Mouse (Mus musculus): ENCODE results near the gene Tmem185b. TPM values are rescaled to one million over a fixed set of nuclear protein-coding genes. Genes with fewer than 3 reads are reported as not detected.

Gene Tmem185b
- total and polyA plus RNA-seq, 3 experiments: 14.8 to 15.8 (median 15.1) TPM

DNA sequence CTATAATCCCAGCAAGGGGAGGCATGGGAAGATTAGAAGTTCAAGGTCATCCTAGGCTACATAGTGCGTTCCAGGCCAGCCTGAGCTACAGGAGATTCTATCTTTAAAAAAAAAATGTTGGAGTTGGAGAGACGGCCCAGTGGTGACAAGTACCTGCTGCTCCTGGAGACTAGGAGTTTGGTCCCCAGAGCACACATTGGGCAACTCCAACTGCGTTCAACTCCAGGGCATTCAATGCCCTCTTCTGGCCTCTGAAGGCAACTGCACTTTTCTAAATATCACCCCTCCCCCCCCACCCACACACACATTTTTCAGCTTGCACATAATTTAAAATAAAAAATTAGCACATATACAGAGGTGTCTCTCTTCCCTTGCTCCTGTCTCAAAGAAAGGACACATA lies 43.1 kb upstream of the Tmem185b start:
- no peak overlapping the region for H3K9ac ChIP-seq (ENCODE audit: low read depth, low read length)
- DNase-seq: no peak
- H3K4me3 ChIP-seq: no peak overlapping the region
- no peaks in the 10 kb centered on the region for H3K27me3 ChIP-seq (ENCODE audit: control insufficient read depth, insufficient read depth, low read length)
- H3K4me1 ChIP-seq (ENCODE audit: control insufficient read depth, insufficient read depth, low read length): peaks cover 6% of the 10 kb centered on the region
- intact Hi-C loops (cut with DNase I): no loop called here
- WGBS: 75% methylated on average over 3 of the region's 3 CpGs
- H3K79me2 ChIP-seq (replicated peaks; ENCODE audit: control insufficient read depth, insufficient read depth, low read length): peaks cover 6% of the 10 kb centered on the region; the same call in 1 of the 2 replicates
- H3K27ac ChIP-seq: no peak overlapping the region
- no peak for TF ChIP-seq POLR2A (IDR thresholded peaks at IDR 0.05; ENCODE audit: insufficient read depth, low read depth, low read length)
- peak; percentile 63 for TF ChIP-seq CTCF (IDR thresholded peaks at IDR 0.05)
- no peaks in the 10 kb centered on the region for H3K36me3 ChIP-seq (ENCODE audit: control insufficient read depth, insufficient read depth, low read length)

GRCm38 (mm10) chr1:119484457-119484856 lies 41.5 kb upstream of the Tmem185b start:
- no peak for DNase-seq
- peaks cover 2% of the 10 kb centered on the region; the same call in 1 of the 2 replicates for H3K36me3 ChIP-seq (ENCODE audit: control insufficient read depth, insufficient read depth, low read length)
- TF ChIP-seq CTCF (IDR thresholded peaks at IDR 0.05) (peak; percentile 72), EP300 (IDR thresholded peaks at IDR 0.05; ENCODE audit: insufficient read depth, low read depth, low read length) (0 out of 2 replicates have a peak, but pooled peaks have one; percentile 20), POLR2A (IDR thresholded peaks at IDR 0.05; ENCODE audit: insufficient read depth, low read depth, low read length) (no peak)
- peaks cover 10% of the 10 kb centered on the region for H3K4me1 ChIP-seq (ENCODE audit: control insufficient read depth, insufficient read depth, low read length)
- no peaks in the 10 kb centered on the region for H3K27me3 ChIP-seq (ENCODE audit: control insufficient read depth, insufficient read depth, low read length)
- H3K9ac ChIP-seq (ENCODE audit: low read depth, low read length): no peak overlapping the region
- intact Hi-C loops (cut with DNase I): no loop called here
- peaks cover 6% of the 10 kb centered on the region; the same call in 1 of the 2 replicates for H3K79me2 ChIP-seq (replicated peaks; ENCODE audit: control insufficient read depth, insufficient read depth, low read length)
- H3K4me3 ChIP-seq: no peak overlapping the region
- H3K27ac ChIP-seq: no peak overlapping the region
- 33% methylated on average over 3 of the region's 3 CpGs for WGBS

DNA sequence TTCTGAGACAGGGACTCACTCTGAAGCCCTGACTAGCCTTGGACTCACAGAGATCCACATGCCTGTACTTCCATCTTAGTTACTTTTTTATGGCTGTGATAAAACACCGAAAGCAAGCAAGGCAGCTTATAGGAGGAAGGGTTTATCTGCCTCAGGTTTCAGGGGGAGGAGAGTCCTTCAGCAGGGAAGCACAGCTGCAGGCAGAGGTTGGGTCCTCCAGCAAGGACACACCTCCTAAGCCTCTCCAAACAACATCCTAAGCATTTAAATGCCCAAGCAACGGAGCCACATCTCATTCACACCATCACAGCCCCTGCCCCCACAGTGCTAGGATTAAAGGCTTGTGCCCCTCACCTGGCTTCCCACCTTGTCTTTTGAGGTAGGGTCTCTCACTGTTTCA lies 40.1 kb upstream of the Tmem185b start:
- WGBS: 54% methylated on average over 2 of the region's 2 CpGs
- Histone ChIP-seq H3K4me1 (ENCODE audit: control insufficient read depth, insufficient read depth, low read length) (peaks cover 10% of the 10 kb centered on the region), H3K27ac (no peak overlapping the region), H3K27me3 (ENCODE audit: control insufficient read depth, insufficient read depth, low read length) (no peaks in the 10 kb centered on the region), H3K79me2 (replicated peaks; ENCODE audit: control insufficient read depth, insufficient read depth, low read length) (peaks cover 6% of the 10 kb centered on the region; the same call in 1 of the 2 replicates), H3K9ac (ENCODE audit: low read depth, low read length) (no peak overlapping the region), H3K36me3 (ENCODE audit: control insufficient read depth, insufficient read depth, low read length) (peaks cover 2% of the 10 kb centered on the region; the same call in 1 of the 2 replicates), H3K4me3 (no peak overlapping the region)
- TF ChIP-seq CTCF (IDR thresholded peaks at IDR 0.05): no peak
- TF ChIP-seq EP300 (IDR thresholded peaks at IDR 0.05; ENCODE audit: insufficient read depth, low read depth, low read length): no peak
- no peak for TF ChIP-seq POLR2A (IDR thresholded peaks at IDR 0.05; ENCODE audit: insufficient read depth, low read depth, low read length)
- intact Hi-C loops (cut with DNase I): no loop called here
- no peak for DNase-seq

DNA sequence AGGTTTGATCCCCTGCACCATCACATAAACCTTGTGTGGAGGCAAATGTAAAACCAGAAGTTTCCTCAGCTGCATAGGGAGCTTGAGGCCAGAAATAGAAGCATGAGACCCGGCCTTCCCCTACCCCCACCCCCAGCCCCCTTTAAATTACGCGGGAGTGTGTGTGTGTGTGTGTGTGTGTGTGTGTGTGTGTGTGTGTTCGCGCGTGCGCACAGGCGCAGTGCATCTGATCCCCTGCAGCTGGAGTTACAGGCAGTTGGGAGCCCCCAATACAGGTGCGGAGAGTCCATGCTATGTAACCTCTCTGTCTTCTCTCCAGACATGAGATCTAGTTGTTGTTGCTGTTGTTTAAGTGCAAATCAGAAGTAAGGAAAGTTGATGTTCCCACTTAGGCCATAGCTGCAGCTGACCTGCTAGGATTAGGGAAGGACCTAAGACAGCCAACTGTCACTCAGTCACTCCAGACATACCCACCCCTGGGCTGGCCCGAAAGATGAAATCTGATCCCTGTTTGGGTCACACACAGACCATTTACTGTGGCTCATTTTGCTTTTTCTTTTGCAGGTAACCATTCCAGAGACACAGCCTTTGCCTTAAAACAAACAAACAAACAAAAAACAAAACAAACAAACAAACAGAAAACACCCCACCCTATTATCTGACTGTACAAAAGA lies 37.9 kb upstream of the Tmem185b start:
- Histone ChIP-seq H3K9ac (ENCODE audit: low read depth, low read length) (no peak overlapping the region), H3K4me1 (ENCODE audit: control insufficient read depth, insufficient read depth, low read length) (peaks cover 13% of the 10 kb centered on the region), H3K27me3 (ENCODE audit: control insufficient read depth, insufficient read depth, low read length) (no peaks in the 10 kb centered on the region), H3K4me3 (no peak overlapping the region), H3K79me2 (replicated peaks; ENCODE audit: control insufficient read depth, insufficient read depth, low read length) (peaks cover 4% of the 10 kb centered on the region; the same call in 1 of the 2 replicates), H3K27ac (no peak overlapping the region), H3K36me3 (ENCODE audit: control insufficient read depth, insufficient read depth, low read length) (peaks cover 2% of the 10 kb centered on the region; the same call in 1 of the 2 replicates)
- intact Hi-C loops (cut with DNase I): no loop called here
- TF ChIP-seq POLR2A (IDR thresholded peaks at IDR 0.05; ENCODE audit: insufficient read depth, low read depth, low read length) (no peak), EP300 (IDR thresholded peaks at IDR 0.05; ENCODE audit: insufficient read depth, low read depth, low read length) (no peak), CTCF (IDR thresholded peaks at IDR 0.05) (no peak)
- 45% methylated on average over 10 of the region's 10 CpGs for WGBS
- DNase-seq: no peak

- H3K4me1 ChIP-seq (ENCODE audit: control insufficient read depth, insufficient read depth, low read length): peaks cover 25% of the 10 kb centered on the region
- TF ChIP-seq EP300 (IDR thresholded peaks at IDR 0.05; ENCODE audit: insufficient read depth, low read depth, low read length) (no peak), POLR2A (IDR thresholded peaks at IDR 0.05; ENCODE audit: insufficient read depth, low read depth, low read length) (no peak), CTCF (IDR thresholded peaks at IDR 0.05) (no peak)
- H3K9ac ChIP-seq (ENCODE audit: low read depth, low read length): no peak overlapping the region
- no peak for DNase-seq
- H3K27ac ChIP-seq: no peak overlapping the region
- intact Hi-C loops (cut with DNase I): loop anchor here (5.0 kb wide), 1 partner anchor 37 kb away; the partner anchor contains the start of gene Tmem185b
- H3K27me3 ChIP-seq (ENCODE audit: control insufficient read depth, insufficient read depth, low read length): no peaks in the 10 kb centered on the region
- 91% methylated on average over 7 of the region's 7 CpGs for WGBS
- peaks cover 4% of the 10 kb centered on the region for H3K79me2 ChIP-seq (replicated peaks; ENCODE audit: control insufficient read depth, insufficient read depth, low read length)
- peaks cover 2% of the 10 kb centered on the region; the same call in 1 of the 2 replicates for H3K36me3 ChIP-seq (ENCODE audit: control insufficient read depth, insufficient read depth, low read length)
- no peak overlapping the region for H3K4me3 ChIP-seq
Observed at GRCm38 (mm10) chr1:119490765-119491164, 35.2 kb upstream of the Tmem185b start.

GRCm38 (mm10) chr1:119492097-119492496 lies 33.9 kb upstream of the Tmem185b start:
- Histone ChIP-seq H3K79me2 (replicated peaks; ENCODE audit: control insufficient read depth, insufficient read depth, low read length) (peaks cover 2% of the 10 kb centered on the region), H3K9ac (ENCODE audit: low read depth, low read length) (peak overlapping the region; percentile 9), H3K27ac (peak overlapping the region; percentile 56), H3K4me3 (0 out of 2 replicates have a peak overlapping the region, but pooled peaks have one; percentile 9), H3K27me3 (ENCODE audit: control insufficient read depth, insufficient read depth, low read length) (no peaks in the 10 kb centered on the region), H3K36me3 (ENCODE audit: control insufficient read depth, insufficient read depth, low read length) (peaks cover 2% of the 10 kb centered on the region; the same call in 1 of the 2 replicates), H3K4me1 (ENCODE audit: control insufficient read depth, insufficient read depth, low read length) (peaks cover 22% of the 10 kb centered on the region)
- intact Hi-C loops (cut with DNase I): loop anchor here (2.0 to 5.0 kb wide), 2 partner anchors 17 to 35 kb away; partner anchors contain the start of gene Tmem185b
- peak; percentile 83 for DNase-seq
- 2% methylated on average over 11 of the region's 11 CpGs for WGBS
- no peak for TF ChIP-seq EP300 (IDR thresholded peaks at IDR 0.05; ENCODE audit: insufficient read depth, low read depth, low read length)
- TF ChIP-seq POLR2A (IDR thresholded peaks at IDR 0.05; ENCODE audit: insufficient read depth, low read depth, low read length): no peak
- TF ChIP-seq CTCF (IDR thresholded peaks at IDR 0.05): no peak

Measured in heart, adult 2 months (tissue).